Mouse (Mus musculus) brain, embryonic 14.5 days (tissue): ENCODE results near the gene Emsy.

ENCODE experiments used
- CTCF ChIP-seq: fragments of 200-500 bp; IDR thresholded peaks from 2 replicates; pipeline ENCODE4 v1.5.1; 2012; ENCODE audit warnings: inconsistent platforms, mild to moderate bottlenecking, moderate library complexity, borderline replicate concordance; ENCODE audit not compliant: insufficient read depth, insufficient read length; ENCODE audit errors: extremely low read depth
- POLR2A ChIP-seq: fragments of 200-500 bp; IDR thresholded peaks from 2 replicates; pipeline ENCODE4 v1.6.1; 2012; ENCODE audit warnings: mild to moderate bottlenecking, inconsistent platforms, borderline replicate concordance; ENCODE audit not compliant: poor library complexity, insufficient read depth, insufficient read length, severe bottlenecking; ENCODE audit errors: extremely low read depth

- TF ChIP-seq CTCF (no peak), POLR2A (no peak)
These were observed 54.9 kb downstream of the Emsy start for GRCm38 (mm10) chr7:98601715-98602114.
